Mouse (Mus musculus) stomach, postnatal 0 days (tissue): ENCODE data around the gene Ripor2. TPM values are rescaled to one million over a fixed set of nuclear protein-coding genes. Genes with fewer than 3 reads are reported as not detected.

Source experiments
- ATAC-seq: fragments of 200-750 bp; cut with Nextera tagmentation; 2 replicates; pipeline ENCODE4 v1.8.0; 2017; ENCODE audit not compliant: low FRiP score, low TSS enrichment
- DNase-seq: peaks from one replicate; pipeline ENCODE4 v3.0.0-alpha.2; 2016; ENCODE audit warnings: low spot score
- H3K27ac ChIP-seq: fragments of 300-500 bp; sonication (generic); replicated peaks from 2 replicates; pipeline ENCODE4 v1.5.1; 2014; ENCODE audit warnings: mild to moderate bottlenecking, control low read depth
- H3K27me3 ChIP-seq: fragments of 300-500 bp; sonication (generic); 2 replicates; pipeline ENCODE4 v1.6.1; 2014; ENCODE audit warnings: low read length; ENCODE audit not compliant: control insufficient read depth, insufficient read depth
- H3K36me3 ChIP-seq: fragments of 300-500 bp; sonication (generic); 2 replicates; pipeline ENCODE4 v1.6.1; 2014; ENCODE audit warnings: low read length, mixed read lengths; ENCODE audit not compliant: control insufficient read depth, insufficient read depth
- H3K4me1 ChIP-seq: fragments of 300-500 bp; sonication (generic); replicated peaks from 2 replicates; pipeline ENCODE4 v1.6.1; 2014; ENCODE audit warnings: antibody characterized with exemption; ENCODE audit not compliant: control insufficient read depth, insufficient read depth
- H3K4me2 ChIP-seq: fragments of 300-500 bp; sonication (generic); replicated peaks from 2 replicates; pipeline ENCODE4 v1.6.1; 2014; ENCODE audit warnings: low read depth, mild to moderate bottlenecking, control low read depth, moderate library complexity
- H3K4me3 ChIP-seq: fragments of 300-500 bp; sonication (generic); 2 replicates; pipeline ENCODE4 v1.5.1; 2014; ENCODE audit warnings: low read depth, low read length, control low read depth
- H3K9ac ChIP-seq: fragments of 300-500 bp; sonication (generic); 2 replicates; pipeline ENCODE4 v1.6.1; 2014; ENCODE audit warnings: mild to moderate bottlenecking, low read length, control low read depth, mixed read lengths
- H3K9me3 ChIP-seq: fragments of 300-500 bp; sonication (generic); 2 replicates; pipeline ENCODE4 v1.6.1; 2016; ENCODE audit warnings: low read length; ENCODE audit not compliant: control insufficient read depth
- CTCF ChIP-seq: IDR thresholded peaks from 2 replicates; pipeline ENCODE4 v1.5.1; 2016; ENCODE audit warnings: antibody characterized with exemption, low read depth, mild to moderate bottlenecking, moderate library complexity
- EP300 ChIP-seq: optimal IDR thresholded peaks from 2 replicates; pipeline ENCODE3; 2016; ENCODE audit warnings: antibody characterized with exemption
- WGBS: fragments of 180-500 bp; shearing (Covaris S2); extraction: QIAGEN DNeasy Blood & Tissue Kit; methylation state at CpG from one replicate; pipeline ENCODE4 v1.1.7; 2014; 5-methylcytosine and 5-hydroxymethylcytosine counted together
- polyA plus RNA-seq: library from polyadenylated mRNA; unstranded; fragments of >200 nt; fragmentation: Nextera tagmentation; extraction: Ambion mirVana; gene quantifications from 2 replicates; pipeline ENCODE4 v1.2.1, GENCODE M21; 2015

Ripor2 gene
- polyA plus RNA-seq, 1 experiment from 2014 or later, result 1.6 TPM

- Histone ChIP-seq H3K36me3 (no peaks in the 10 kb centered on the region), H3K9me3 (no peaks in the 10 kb centered on the region), H3K4me1 (0 out of 2 replicates have a peak, but pooled peaks cover 2% of the 10 kb centered on the region), H3K27ac (no peak overlapping the region), H3K4me3 (no peak overlapping the region), H3K9ac (no peak overlapping the region), H3K4me2 (no peak overlapping the region), H3K27me3 (no peaks in the 10 kb centered on the region)
- ATAC-seq (no peak), DNase-seq (no peak)
- WGBS, result 78% methylated on average over 13 of the region's 13 CpGs
- TF ChIP-seq CTCF (no peak), EP300 (no peak)
These were observed 52.5 kb downstream of the Ripor2 start for GRCm38 (mm10) chr13:24634346-24635120.

- Histone ChIP-seq H3K4me3 (peak overlapping the region; percentile 59), H3K9me3 (no peaks in the 10 kb centered on the region), H3K27me3 (no peaks in the 10 kb centered on the region), H3K27ac (no peak overlapping the region), H3K9ac (peak overlapping the region; percentile 52), H3K36me3 (no peaks in the 10 kb centered on the region), H3K4me1 (0 out of 2 replicates have a peak, but pooled peaks cover 2% of the 10 kb centered on the region), H3K4me2 (peak overlapping the region; percentile 99)
- WGBS, result under 1% methylated on average over 42 of the region's 66 CpGs
- no peak for TF ChIP-seq EP300
- no peak for TF ChIP-seq CTCF
- ATAC-seq (peak; percentile 47), DNase-seq (peak; percentile 40)
These were observed 56.6 kb downstream of the Ripor2 start for GRCm38 (mm10) chr13:24638371-24639214.

GRCm38 (mm10) chr13:24639215-24640165 is 57.5 kb downstream of the Ripor2 start:
- Histone ChIP-seq H3K9me3 (no peaks in the 10 kb centered on the region), H3K4me2 (peak overlapping the region; percentile 99), H3K9ac (peak overlapping the region; percentile 52; the same call in 1 of the 2 replicates), H3K4me3 (peak overlapping the region; percentile 59), H3K36me3 (no peaks in the 10 kb centered on the region), H3K27ac (no peak overlapping the region), H3K4me1 (0 out of 2 replicates have a peak, but pooled peaks cover 2% of the 10 kb centered on the region), H3K27me3 (no peaks in the 10 kb centered on the region)
- TF ChIP-seq CTCF (no peak), EP300 (no peak)
- DNase-seq (no peak), ATAC-seq (0 out of 2 replicates have a peak, but pooled peaks have one; percentile 15)
- 18% methylated on average over 22 of the region's 22 CpGs for WGBS

GRCm38 (mm10) chr13:24640166-24640560 is 58.2 kb downstream of the Ripor2 start:
- whole genome bisulfite sequencing, result 62% methylated on average over 4 of the region's 4 CpGs
- Histone ChIP-seq H3K4me2 (no peak overlapping the region), H3K36me3 (no peaks in the 10 kb centered on the region), H3K27ac (no peak overlapping the region), H3K4me1 (0 out of 2 replicates have a peak, but pooled peaks cover 2% of the 10 kb centered on the region), H3K4me3 (no peak overlapping the region), H3K27me3 (no peaks in the 10 kb centered on the region), H3K9me3 (no peaks in the 10 kb centered on the region), H3K9ac (no peak overlapping the region)
- DNase-seq, result no peak
- TF ChIP-seq EP300 (no peak), CTCF (0 out of 2 replicates have a peak, but pooled peaks have one; percentile 24)
- ATAC-seq, result no peak

GRCm38 (mm10) chr13:24640836-24641385 is 58.9 kb downstream of the Ripor2 start:
- H3K4me1 ChIP-seq, result 0 out of 2 replicates have a peak, but pooled peaks cover 2% of the 10 kb centered on the region
- H3K4me2 ChIP-seq, result no peak overlapping the region
- H3K27ac ChIP-seq, result no peak overlapping the region
- no peaks in the 10 kb centered on the region for H3K36me3 ChIP-seq
- no peak overlapping the region for H3K9ac ChIP-seq
- H3K4me3 ChIP-seq, result no peak overlapping the region
- no peak for DNase-seq
- WGBS, result 87% methylated on average over 3 of the region's 3 CpGs
- no peaks in the 10 kb centered on the region for H3K9me3 ChIP-seq
- H3K27me3 ChIP-seq, result no peaks in the 10 kb centered on the region
- no peak for ATAC-seq
- TF ChIP-seq EP300, result no peak
